Mouse (Mus musculus) hindbrain, embryonic 10.5 days (tissue): ENCODE results near the gene Vmo1. TPM values are rescaled to one million over a fixed set of nuclear protein-coding genes. Genes with fewer than 3 reads are reported as not detected.
"Not testable (repeated sequence)": the region's sequence is repeated elsewhere in the genome, so short reads cannot be mapped to it uniquely, and the experiment has no call there.

Source experiments
- DNase-seq: peaks from one replicate; pipeline ENCODE4 v3.0.0-alpha.2; 2017; ENCODE audit warnings: low spot score
- H3K27ac ChIP-seq: fragments of 300-500 bp; sonication (generic); 2 replicates; pipeline ENCODE4 v1.5.1; 2016; ENCODE audit warnings: mild to moderate bottlenecking, moderate library complexity
- H3K27me3 ChIP-seq: fragments of 300-500 bp; sonication (generic); 2 replicates; pipeline ENCODE4 v1.6.1; 2016; ENCODE audit warnings: mild to moderate bottlenecking; ENCODE audit not compliant: poor library complexity, insufficient read depth, severe bottlenecking
- H3K36me3 ChIP-seq: fragments of 300-500 bp; sonication (generic); 2 replicates; pipeline ENCODE4 v1.6.1; 2016; ENCODE audit warnings: mild to moderate bottlenecking, moderate library complexity
- H3K4me1 ChIP-seq: fragments of 300-500 bp; sonication (generic); replicated peaks from 2 replicates; pipeline ENCODE4 v1.6.1; 2016; ENCODE audit warnings: mild to moderate bottlenecking
- H3K4me3 ChIP-seq: fragments of 300-500 bp; sonication (generic); 2 replicates; pipeline ENCODE4 v1.5.1; 2016; ENCODE audit warnings: mild to moderate bottlenecking, moderate library complexity
- H3K9me3 ChIP-seq: fragments of 300-500 bp; sonication (generic); 2 replicates; pipeline ENCODE4 v1.6.1; 2016; ENCODE audit warnings: mild to moderate bottlenecking, moderate library complexity
- WGBS: fragments of 180-500 bp; shearing (Covaris S2); methylation state at CpG from one replicate; pipeline ENCODE4 v1.1.7; 2016; 5-methylcytosine and 5-hydroxymethylcytosine counted together
- polyA plus RNA-seq: library from polyadenylated mRNA; unstranded; fragments of >200 nt; fragmentation: Nextera tagmentation; extraction: Ambion mirVana; gene quantifications from 2 replicates; pipeline ENCODE4 v1.2.1, GENCODE M21; 2016

The Vmo1 gene
- polyA plus RNA-seq, 1 experiment from 2014 or later: not detected

- no peaks in the 10 kb centered on the region for H3K36me3 ChIP-seq
- DNase-seq: no peak
- 27% methylated on average over 9 of the region's 9 CpGs for WGBS
- peaks cover 44% of the 10 kb centered on the region for H3K27me3 ChIP-seq
- no peaks in the 10 kb centered on the region for H3K9me3 ChIP-seq
- H3K27ac ChIP-seq: peak overlapping the region; percentile 82; the same call in 1 of the 2 replicates
- peak overlapping the region; percentile 71 for H3K4me3 ChIP-seq
- peaks cover 12% of the 10 kb centered on the region for H3K4me1 ChIP-seq
Measured at GRCm38 (mm10) chr11:70539423-70539822, 25.0 kb upstream of the Vmo1 start.

DNA sequence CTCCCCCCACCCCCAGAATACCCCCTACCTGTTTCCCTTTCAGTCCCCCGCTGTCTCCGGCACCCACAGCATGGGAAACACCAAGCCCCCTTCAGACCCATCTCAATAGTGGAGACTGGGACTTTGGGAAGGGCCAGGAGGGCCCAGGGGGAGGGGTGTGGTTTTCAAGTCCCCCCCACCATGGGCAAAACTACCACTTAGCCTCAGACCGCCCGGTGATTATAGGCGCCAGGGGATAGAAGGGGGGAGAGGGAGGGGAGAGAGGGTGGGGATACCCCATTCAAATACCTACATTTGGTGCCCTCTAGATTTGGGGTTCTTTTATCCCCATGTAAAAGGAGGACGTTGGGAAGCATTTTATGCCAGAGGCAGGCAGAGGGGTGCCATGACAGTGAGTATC is 18.4 kb upstream of the Vmo1 start, which contains the start of gene Gm40193:
TSS of gene Gm40193 (minus strand) at position 101 of the 400 bp plus-strand sequence.
- Histone ChIP-seq H3K27ac (no peak within 1 kb of the TSS), H3K36me3 (peaks cover 20% of the 10 kb centered on the region)
- 84% methylated on average over 6 of the region's 6 CpGs for WGBS

DNA sequence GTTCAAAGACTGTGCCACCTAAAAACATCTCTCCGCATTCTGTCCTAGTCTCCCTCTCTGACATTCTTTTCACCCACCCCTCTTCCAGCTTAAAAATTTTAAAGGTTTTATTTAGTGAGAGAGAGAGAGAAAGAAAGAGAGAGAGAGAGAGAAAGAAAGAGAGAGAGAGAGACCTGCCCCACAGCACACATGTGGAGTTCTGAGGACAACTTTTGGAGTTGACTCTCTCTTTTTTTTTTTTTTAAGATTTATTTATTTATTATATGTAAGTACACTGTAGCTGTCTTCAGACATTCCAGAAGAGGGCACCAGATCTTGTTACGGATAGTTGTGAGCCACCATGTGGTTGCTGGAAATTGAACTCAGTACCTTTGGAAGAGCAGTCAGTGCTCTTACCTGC is 16.6 kb upstream of the Vmo1 start:
- peaks cover 37% of the 10 kb centered on the region for H3K36me3 ChIP-seq
- not testable (repeated sequence) for H3K27ac ChIP-seq, H3K4me3 ChIP-seq, H3K9me3 ChIP-seq, H3K27me3 ChIP-seq, H3K4me1 ChIP-seq, DNase-seq
- 82% methylated on average over 2 of the region's 2 CpGs for WGBS

More for the DNA sequence above, 18.4 kb upstream of the Vmo1 start, which contains the start of gene Gm40193:
- Histone ChIP-seq H3K4me1 (no peaks in the 10 kb centered on the region), H3K27me3 (no peaks in the 10 kb centered on the region), H3K9me3 (no peaks in the 10 kb centered on the region), H3K4me3 (no peak within 1 kb of the TSS)
- no peak for DNase-seq

DNA sequence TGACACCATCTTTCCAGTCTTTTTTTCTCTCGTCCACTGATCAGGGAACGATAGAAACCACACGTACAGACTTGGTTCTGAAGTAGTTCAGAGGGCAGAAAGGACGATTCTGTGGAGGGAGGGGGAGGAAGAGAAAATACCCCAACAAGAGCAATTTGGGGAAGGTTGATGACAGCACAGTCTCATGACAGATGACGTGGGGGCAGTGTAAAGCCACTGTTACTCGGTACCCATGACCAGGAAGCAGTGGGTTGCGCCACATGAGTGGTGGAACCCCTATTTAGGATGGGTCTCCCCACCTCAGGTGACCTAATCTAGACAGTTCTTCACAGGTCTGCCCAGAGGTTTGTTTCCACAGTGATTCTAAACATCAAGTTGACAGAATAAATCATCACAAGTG is 14.2 kb upstream of the Vmo1 start:
- 90% methylated on average over 7 of the region's 7 CpGs for WGBS
- Histone ChIP-seq H3K36me3 (peaks cover 37% of the 10 kb centered on the region), H3K27ac (no peak overlapping the region), H3K9me3 (no peaks in the 10 kb centered on the region), H3K27me3 (no peaks in the 10 kb centered on the region), H3K4me1 (peaks cover 13% of the 10 kb centered on the region), H3K4me3 (no peak overlapping the region)
- no peak for DNase-seq

- 90% methylated on average over 12 of the region's 12 CpGs for WGBS
- H3K27me3 ChIP-seq: no peaks in the 10 kb centered on the region
- no peak for DNase-seq
- peaks cover 13% of the 10 kb centered on the region for H3K4me1 ChIP-seq
- H3K4me3 ChIP-seq: peak overlapping the region; percentile 71
- 0 out of 2 replicates have a peak overlapping the region, but pooled peaks have one; percentile 92 for H3K27ac ChIP-seq
- peaks cover 37% of the 10 kb centered on the region for H3K36me3 ChIP-seq
- H3K9me3 ChIP-seq: no peaks in the 10 kb centered on the region
Measured at GRCm38 (mm10) chr11:70526211-70526610, 11.8 kb upstream of the Vmo1 start.

DNA sequence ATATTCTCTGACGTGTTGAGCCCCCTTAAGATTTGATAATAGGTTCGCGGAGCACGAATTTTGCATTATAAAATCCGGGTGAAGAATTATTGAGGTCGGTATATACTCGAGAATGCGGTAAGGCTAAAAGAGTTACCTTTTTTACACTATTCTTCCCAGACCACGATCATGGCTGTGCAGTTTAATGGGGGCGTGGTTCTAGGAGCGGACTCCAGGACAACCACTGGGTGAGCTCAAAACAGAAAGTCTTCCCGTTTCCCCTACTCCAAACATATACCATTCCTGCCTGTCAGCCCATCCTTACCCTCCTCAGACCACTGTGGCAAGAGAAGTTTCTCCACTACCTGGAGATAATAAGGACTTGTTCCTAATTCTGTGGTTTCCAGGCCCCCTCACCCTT is 11.3 kb upstream of the Vmo1 start:
- H3K4me1 ChIP-seq: peaks cover 13% of the 10 kb centered on the region
- peaks cover 2% of the 10 kb centered on the region; the same call in 1 of the 2 replicates for H3K27me3 ChIP-seq
- no peak for DNase-seq
- peak overlapping the region; percentile 71 for H3K4me3 ChIP-seq
- peak overlapping the region; percentile 92 for H3K27ac ChIP-seq
- H3K9me3 ChIP-seq: no peaks in the 10 kb centered on the region
- WGBS: 2% methylated on average over 12 of the region's 12 CpGs
- peaks cover 37% of the 10 kb centered on the region for H3K36me3 ChIP-seq

- Histone ChIP-seq H3K36me3 (peaks cover 37% of the 10 kb centered on the region), H3K27me3 (peaks cover 7% of the 10 kb centered on the region; the same call in 1 of the 2 replicates), H3K9me3 (no peaks in the 10 kb centered on the region), H3K4me1 (peaks cover 15% of the 10 kb centered on the region), H3K4me3 (peak within 1 kb of the TSS; percentile 71), H3K27ac (peak within 1 kb of the TSS; percentile 92)
- DNase-seq: peak; percentile 92
- WGBS: under 1% methylated on average over 26 of the region's 26 CpGs
Measured at GRCm38 (mm10) chr11:70525184-70525678, 10.8 kb upstream of the Vmo1 start, which contains the start of gene Psmb6. Gene Psmb6, plus strand, starts transcription at chr11:70525367.

- 9% methylated on average over 8 of the region's 8 CpGs for WGBS
- peak overlapping the region; percentile 37; the same call in 1 of the 2 replicates for H3K27ac ChIP-seq
Measured at GRCm38 (mm10) chr11:70524782-70525181, 10.4 kb upstream of the Vmo1 start.

DNA sequence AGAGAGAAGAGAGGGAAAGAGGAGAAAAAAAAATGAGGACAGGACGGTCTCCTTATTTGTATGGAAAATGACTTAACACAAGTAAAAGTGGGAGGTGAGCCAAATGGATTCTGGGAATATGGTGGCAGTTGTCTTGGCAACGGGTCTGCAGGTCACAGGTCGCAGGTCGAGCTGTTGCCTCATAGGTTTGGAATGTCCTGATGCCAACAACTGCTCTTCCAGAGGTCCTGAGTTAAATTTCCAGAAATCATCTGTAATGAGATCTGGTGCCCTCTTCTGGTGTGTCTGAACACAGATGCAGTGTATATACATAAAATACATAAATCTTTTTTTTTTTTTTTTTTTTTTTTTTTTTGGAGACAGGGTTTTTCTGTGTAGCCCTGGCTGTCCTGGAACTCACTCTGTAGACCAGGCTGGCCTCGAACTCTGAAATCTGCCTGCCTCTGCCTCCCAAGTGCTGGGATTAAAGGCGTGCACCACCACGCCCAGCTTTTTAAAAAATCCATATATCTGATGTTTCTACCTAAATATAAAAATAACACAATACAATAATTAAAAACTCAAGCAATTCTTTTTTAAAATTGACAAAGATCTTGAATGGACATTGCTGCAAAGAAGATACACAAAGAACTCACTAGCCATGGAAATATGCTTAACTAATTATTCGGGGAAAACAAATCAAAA is 9.0 kb upstream of the Vmo1 start:
- Histone ChIP-seq H3K36me3 (peaks cover 24% of the 10 kb centered on the region), H3K4me1 (peaks cover 23% of the 10 kb centered on the region), H3K27me3 (peaks cover 21% of the 10 kb centered on the region)
- peak; percentile 32 for DNase-seq
- not testable (repeated sequence) for H3K4me3 ChIP-seq, H3K27ac ChIP-seq, H3K9me3 ChIP-seq
- 89% methylated on average over 8 of the region's 8 CpGs for WGBS

More at GRCm38 (mm10) chr11:70524782-70525181, 10.4 kb upstream of the Vmo1 start:
- Histone ChIP-seq H3K27me3 (peaks cover 10% of the 10 kb centered on the region; the same call in 1 of the 2 replicates), H3K4me3 (peak overlapping the region; percentile 71), H3K36me3 (peaks cover 37% of the 10 kb centered on the region), H3K9me3 (no peaks in the 10 kb centered on the region), H3K4me1 (peaks cover 20% of the 10 kb centered on the region)
- no peak for DNase-seq

DNA sequence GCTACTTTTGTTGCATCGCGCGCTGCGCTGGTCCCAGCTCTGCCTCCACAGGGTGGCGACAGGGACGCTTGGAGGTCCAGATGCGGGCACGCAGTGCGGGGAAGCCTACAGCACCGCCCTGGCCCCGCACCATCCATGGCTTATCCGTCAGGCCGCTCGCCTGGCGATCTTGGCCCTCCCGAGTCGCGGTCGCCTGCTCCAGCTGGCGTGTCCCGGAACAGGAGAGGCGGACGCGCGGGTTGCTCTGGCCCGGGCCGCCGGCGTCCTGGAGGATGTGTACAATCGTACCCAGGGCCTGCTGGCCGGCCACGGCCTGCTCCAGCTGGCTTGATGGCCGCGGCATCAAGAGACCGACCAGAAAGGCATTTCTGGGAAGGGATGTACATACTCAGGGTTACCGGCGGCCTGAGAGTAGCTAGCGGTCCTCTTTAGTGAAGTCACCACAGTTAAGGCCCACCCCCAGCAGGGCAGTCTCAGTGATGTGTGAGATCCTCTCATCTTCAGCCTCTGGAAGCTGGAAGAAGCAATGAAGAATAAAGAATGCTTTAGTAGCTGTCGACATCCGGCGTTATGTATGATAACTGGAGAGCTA is 5.9 kb upstream of the Vmo1 start:
- Histone ChIP-seq H3K4me3 (peak overlapping the region; percentile 49), H3K27me3 (peaks cover 21% of the 10 kb centered on the region), H3K4me1 (peaks cover 13% of the 10 kb centered on the region), H3K36me3 (no peaks in the 10 kb centered on the region), H3K27ac (peak overlapping the region; percentile 86), H3K9me3 (no peaks in the 10 kb centered on the region)
- 12% methylated on average over 41 of the region's 41 CpGs for WGBS
- peak; percentile 66 for DNase-seq

GRCm38 (mm10) chr11:70518923-70519322 is 4.5 kb upstream of the Vmo1 start, which contains the start of gene Gltpd2:
Gene Gltpd2, plus strand, starts transcription at chr11:70519196.
- no peak for DNase-seq
- no peaks in the 10 kb centered on the region for H3K9me3 ChIP-seq
- peak within 1 kb of the TSS; percentile 49 for H3K4me3 ChIP-seq
- H3K27ac ChIP-seq: peak within 1 kb of the TSS; percentile 86
- peaks cover 24% of the 10 kb centered on the region for H3K27me3 ChIP-seq
- H3K4me1 ChIP-seq: peaks cover 11% of the 10 kb centered on the region
- no peaks in the 10 kb centered on the region for H3K36me3 ChIP-seq
- 82% methylated on average over 10 of the region's 10 CpGs for WGBS

DNA sequence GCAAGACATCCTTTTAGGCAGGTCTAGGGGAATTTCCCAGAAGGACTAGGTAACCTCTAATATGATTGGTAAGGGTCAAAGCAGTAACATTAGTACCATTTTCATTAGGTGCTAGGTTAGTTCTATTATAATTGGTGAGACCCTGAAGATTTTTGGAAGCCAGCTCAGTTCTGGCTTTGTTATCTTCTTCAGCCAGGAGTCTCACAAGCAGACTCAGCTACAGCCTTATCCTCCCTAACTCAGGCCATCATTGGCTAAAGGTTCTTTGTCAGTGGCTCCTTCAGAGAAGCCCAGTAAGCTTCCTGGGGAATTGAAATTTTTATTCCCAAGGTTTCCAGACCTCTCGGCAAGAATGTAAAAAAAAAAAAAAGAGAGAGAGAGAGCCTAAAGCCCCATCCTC is 4.0 kb upstream of the Vmo1 start:
- H3K4me3 ChIP-seq: no peak overlapping the region
- no peak overlapping the region for H3K27ac ChIP-seq
- H3K27me3 ChIP-seq: peaks cover 24% of the 10 kb centered on the region
- no peaks in the 10 kb centered on the region for H3K9me3 ChIP-seq
- H3K36me3 ChIP-seq: no peaks in the 10 kb centered on the region
- peaks cover 16% of the 10 kb centered on the region for H3K4me1 ChIP-seq
- WGBS: 74% methylated on average over 1 of the region's 1 CpGs
- DNase-seq: no peak

DNA sequence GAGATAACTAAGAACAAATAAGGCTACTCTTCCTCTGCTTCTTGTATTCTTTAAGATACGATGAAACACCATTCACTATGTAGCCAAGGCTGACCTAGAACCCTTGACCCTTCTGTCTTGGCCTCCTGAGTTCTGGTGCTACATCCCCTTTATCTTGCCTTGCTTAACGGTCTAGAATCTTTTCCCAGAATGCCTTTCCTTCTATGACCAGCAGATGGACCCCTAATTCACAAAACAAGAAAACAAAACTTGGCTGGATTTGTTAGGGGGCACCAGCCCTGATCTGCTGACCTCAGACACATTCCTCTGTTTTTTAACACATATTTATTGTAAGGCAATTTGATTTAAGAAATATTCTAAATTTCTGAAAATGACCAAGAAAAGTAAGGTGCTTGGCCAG is 1.9 kb upstream of the Vmo1 start:
- H3K9me3 ChIP-seq: no peaks in the 10 kb centered on the region
- WGBS: 27% methylated on average over 2 of the region's 2 CpGs
- H3K4me1 ChIP-seq: peaks cover 22% of the 10 kb centered on the region
- no peak overlapping the region for H3K27ac ChIP-seq
- H3K27me3 ChIP-seq: peaks cover 24% of the 10 kb centered on the region
- no peaks in the 10 kb centered on the region for H3K36me3 ChIP-seq
- no peak overlapping the region for H3K4me3 ChIP-seq
- no peak for DNase-seq
